Mouse (Mus musculus) megakaryocyte, embryonic 14.5 days (primary cell): Measurements from ENCODE around the gene Zbtb40.

Experiments
- FLI1 ChIP-seq: IDR thresholded peaks from 2 replicates; pipeline ENCODE4 v1.6.1; 2012; ENCODE audit warnings: low read length, inconsistent platforms, mixed read lengths
- GATA1 ChIP-seq: IDR thresholded peaks from 3 replicates; pipeline ENCODE4 v1.6.1; 2012; ENCODE audit warnings: mixed read lengths, low read length, inconsistent platforms, borderline replicate concordance

GRCm38 (mm10) chr4:137047840-137048549 is 606 bp downstream of the Zbtb40 start:
- TF ChIP-seq GATA1 (no peak), FLI1 (no peak)
